Mouse (Mus musculus) B cell, adult 2 months (primary cell): Measurements from ENCODE around the gene Ppp1ca.

Source experiments
- DNase-seq, 2 experiments: peaks; one replicate each; pipeline ENCODE4 v3.0.0; 2022

Gene Ppp1ca

DNA sequence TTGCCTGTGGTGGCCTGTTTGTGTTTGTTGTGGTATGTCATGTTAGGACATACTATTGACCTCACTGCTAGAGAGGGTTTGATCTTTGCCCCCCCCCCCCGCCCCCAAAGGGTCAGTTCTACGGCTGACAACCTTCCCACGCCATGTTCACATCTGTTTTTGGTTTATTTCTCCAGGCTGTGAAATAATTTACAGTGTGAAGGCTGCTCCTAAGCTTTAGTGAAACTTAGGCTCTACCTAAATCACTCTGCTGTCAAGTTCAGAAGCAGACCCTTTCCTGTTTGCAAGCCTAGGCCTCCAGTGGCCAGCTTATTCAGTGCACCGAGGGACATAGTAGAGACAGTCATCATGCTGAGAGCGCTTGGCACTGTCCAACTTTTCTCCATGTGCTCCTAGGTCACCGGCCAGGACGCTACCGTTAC is 48.4 kb downstream of the Ppp1ca start:
- no peak for DNase-seq

DNA sequence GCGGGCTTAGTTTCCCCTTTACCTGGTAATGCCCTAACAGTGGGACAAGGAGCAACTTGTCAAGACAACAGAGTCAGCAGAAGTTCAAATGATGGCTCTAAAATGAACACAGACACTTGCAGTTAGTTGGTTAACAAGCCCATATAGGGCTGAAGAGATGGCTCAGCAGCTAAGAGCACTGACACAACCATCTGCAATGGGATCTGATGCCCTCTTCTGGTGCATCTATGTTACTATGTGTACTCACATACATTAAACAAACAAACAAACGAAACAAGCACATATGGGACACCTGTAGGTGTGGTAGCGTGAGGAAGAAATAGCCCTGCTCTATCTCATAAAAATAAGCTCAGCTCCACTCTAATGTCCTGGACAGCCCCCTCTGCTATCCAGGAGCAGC is 50.6 kb downstream of the Ppp1ca start:
- peak in 1 of 2 experiments; percentile 22 for DNase-seq

- DNase-seq: no peak
These were observed 52.9 kb downstream of the Ppp1ca start for GRCm38 (mm10) chr19:4244775-4245174.
